Mouse (Mus musculus) left cerebral cortex, postnatal 36 days (tissue): ENCODE measurements around the gene Cldn9. TPM values are rescaled to one million over a fixed set of nuclear protein-coding genes. Genes with fewer than 3 reads are reported as not detected.

ENCODE experiments used
- DNase-seq, 2 experiments: peaks; one replicate each; pipeline ENCODE4 v3.0.0; 2021 to 2022; ENCODE audit warnings: low spot score in 2 of 2, mixed read lengths in 1 of 2
- intact Hi-C: fragments of 180-260 bp; cut with DNase I; formaldehyde crosslinking; loops from one replicate; pipeline ENCODE4 v1.15.1; 2025
- total RNA-seq, 2 experiments: library from RNA; stranded (reverse); gene quantifications; 2 replicates each; pipeline ENCODE4 v1.2.3; 2021

The Cldn9 gene
- total RNA-seq, 2 experiments from 2014 or later = 0.30 TPM; not detected in 1

GRCm38 (mm10) chr17:23660117-23660875 is 23.5 kb downstream of the Cldn9 start, which contains the start of gene Bicdl2:
Gene Bicdl2, plus strand, starts transcription at chr17:23660506.
- intact Hi-C loops = no loop called here
- DNase-seq = no peak

GRCm38 (mm10) chr17:23658450-23658849 is 25.4 kb downstream of the Cldn9 start:
- DNase-seq = no peak
- intact Hi-C loops = no loop called here

- intact Hi-C loops = no loop called here
- DNase-seq = no peak
These were observed 29.4 kb downstream of the Cldn9 start for GRCm38 (mm10) chr17:23654410-23654809.

GRCm38 (mm10) chr17:23654001-23654400 is 29.8 kb downstream of the Cldn9 start:
- no peak for DNase-seq
- intact Hi-C loops = no loop called here

DNA sequence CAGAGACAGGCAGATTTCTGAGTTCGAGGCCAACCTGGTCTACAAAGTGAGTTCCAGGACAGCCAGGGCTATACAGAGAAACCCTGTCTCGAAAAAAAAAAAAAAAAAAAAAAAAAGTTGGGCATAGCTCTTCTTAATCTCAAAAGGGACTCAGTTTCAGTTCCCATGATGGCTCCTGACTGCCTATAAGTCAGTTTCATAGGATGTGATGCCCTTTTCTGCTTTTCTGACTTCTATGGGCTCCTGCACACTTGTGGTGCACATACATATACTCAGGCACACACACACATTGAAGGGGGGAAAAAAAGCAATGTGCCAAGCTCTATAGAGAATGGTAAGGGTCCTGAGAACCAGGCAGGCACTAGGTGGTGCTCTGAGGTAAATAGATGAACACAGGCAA is 30.5 kb downstream of the Cldn9 start:
- no peak for DNase-seq
- intact Hi-C loops = no loop called here

DNA sequence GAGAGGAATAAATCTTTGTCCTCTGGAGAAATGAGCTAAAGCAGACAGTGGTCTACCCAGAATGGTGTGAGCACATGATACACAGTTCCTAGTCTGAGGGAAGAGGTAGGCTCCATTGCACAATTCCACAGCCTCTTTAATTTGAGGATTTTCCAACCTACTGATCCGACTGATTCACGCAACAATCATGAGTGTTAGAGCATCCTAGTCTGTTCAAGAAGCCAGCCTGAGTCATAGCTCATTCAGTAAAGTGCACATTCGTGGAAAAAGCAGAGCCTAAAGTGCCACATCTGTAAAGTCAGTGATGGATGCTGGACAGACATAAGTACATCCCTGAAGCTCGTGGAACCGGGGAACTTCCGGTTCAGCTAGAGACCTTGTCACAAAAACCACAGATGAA is 32.5 kb downstream of the Cldn9 start:
- intact Hi-C loops = no loop called here

GRCm38 (mm10) chr17:23645894-23646293 is 37.9 kb downstream of the Cldn9 start:
- no peak for DNase-seq
- intact Hi-C loops = no loop called here

More for the DNA sequence above, 32.5 kb downstream of the Cldn9 start:
- no peak for DNase-seq

DNA sequence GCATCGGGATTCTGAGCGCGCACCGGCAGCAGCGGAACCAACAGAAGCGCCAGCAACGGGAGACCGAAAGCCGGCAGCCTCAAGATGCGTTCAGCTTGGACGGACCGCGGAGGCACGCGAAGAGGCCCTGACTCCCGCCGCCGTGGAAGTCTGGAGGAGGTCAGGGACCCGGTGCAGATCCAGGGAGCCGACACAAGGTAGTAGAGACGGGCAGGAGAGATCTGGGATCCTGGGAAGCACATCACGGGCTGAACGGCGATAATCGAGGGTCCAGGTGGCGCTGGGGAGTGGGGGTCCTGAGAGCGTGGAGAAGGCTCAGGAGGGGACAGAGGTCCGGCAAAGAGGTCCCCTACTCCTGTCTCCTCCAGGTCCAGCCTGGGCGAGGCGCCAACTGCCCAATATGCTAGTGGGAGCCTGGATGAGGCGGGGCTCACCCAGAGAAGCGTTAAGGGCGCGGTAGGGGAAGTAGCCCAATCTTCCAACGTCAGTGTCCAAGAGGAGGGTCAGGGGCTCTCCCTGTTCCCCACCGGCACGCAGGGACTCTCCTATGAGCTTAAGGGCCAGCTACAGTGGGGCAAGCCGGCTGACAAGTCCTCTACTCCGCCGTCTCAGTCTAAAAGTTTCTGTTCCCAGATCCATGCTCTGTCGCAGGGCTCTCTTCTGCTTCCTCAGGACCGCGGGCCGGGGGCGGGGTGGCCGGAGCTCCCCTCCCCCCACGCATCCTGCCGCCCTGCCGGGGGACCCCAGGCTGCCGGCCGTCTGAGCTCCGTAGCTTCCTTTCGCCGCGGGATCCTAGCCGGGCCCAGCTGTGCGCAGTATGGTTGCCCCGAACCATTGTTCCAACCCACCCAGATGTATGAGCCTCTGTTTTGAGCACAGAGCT is 39.0 kb downstream of the Cldn9 start, which contains the start of gene Mmp25:
Gene Mmp25, minus strand, starts transcription at position 665 of the 883 bp plus-strand sequence.
- no peak for DNase-seq
- intact Hi-C loops = no loop called here

Other genes starting within 250 kb of the Cldn9 start
- gene Vmn2r117, start 204.3 kb downstream of the Cldn9 start, total RNA-seq = not detected
- gene Zfp213, start 119.8 kb downstream of the Cldn9 start, total RNA-seq = 1 to 10 TPM; 6.0 to 6.8 TPM
- 10 to 100 TPM; 26.0 to 26.4 TPM for gene Zfp13, start 84.5 kb downstream of the Cldn9 start, total RNA-seq
- not detected for gene Zscan10, start 83.2 kb downstream of the Cldn9 start, total RNA-seq
- gene Mmp25, start 38.7 kb downstream of the Cldn9 start, total RNA-seq = under 1 TPM; 0.12 to 0.16 TPM
- not detected for gene Bicdl2, start 23.5 kb downstream of the Cldn9 start, total RNA-seq
- gene Hcfc1r1, start 10.4 kb downstream of the Cldn9 start, total RNA-seq = 100 to 1,000 TPM; 126 to 137 TPM
- gene Thoc6, start 10.1 kb downstream of the Cldn9 start, total RNA-seq = 1 to 10 TPM; 5.3 to 7.0 TPM
- 1 to 10 TPM; 8.8 to 9.9 TPM for gene Tnfrsf12a, start 6.6 kb downstream of the Cldn9 start, total RNA-seq
- gene Cldn6, start 4.8 kb downstream of the Cldn9 start, total RNA-seq = not detected
- under 1 TPM in 1 of 2 experiments, not detected in 1; 0.10 TPM for gene 1520401A03Rik, start 38.8 kb upstream of the Cldn9 start, total RNA-seq
- 1 to 10 TPM; 4.1 to 4.7 TPM for gene Pkmyt1, start 42.3 kb upstream of the Cldn9 start, total RNA-seq
- gene Paqr4, start 56.8 kb upstream of the Cldn9 start, total RNA-seq = 10 to 100 TPM; 58.7 to 62.9 TPM
- under 1 TPM; 0.48 to 0.81 TPM for gene Kremen2, start 61.8 kb upstream of the Cldn9 start, total RNA-seq
- gene Flywch1, start 87.6 kb upstream of the Cldn9 start, total RNA-seq = 100 to 1,000 TPM; 354 to 411 TPM
- gene Flywch2, start 102.1 kb upstream of the Cldn9 start, total RNA-seq = 10 to 100 TPM; 11.4 to 16.2 TPM
- gene Srrm2, start 106.5 kb upstream of the Cldn9 start, total RNA-seq = 100 to 1,000 TPM; 420 to 743 TPM
- 100 to 1,000 TPM; 330 to 406 TPM for gene Elob, start 145.1 kb upstream of the Cldn9 start, total RNA-seq
- not detected for gene Prss33, start 152.0 kb upstream of the Cldn9 start, total RNA-seq
- gene Prss32, start 159.8 kb upstream of the Cldn9 start, total RNA-seq = not detected
- gene Prss41, start 160.1 kb upstream of the Cldn9 start, total RNA-seq = 1 to 10 TPM; 1.5 to 1.6 TPM
- gene Prss21, start 184.0 kb upstream of the Cldn9 start, total RNA-seq = not detected
- gene Dcpp1, start 196.8 kb upstream of the Cldn9 start, total RNA-seq = not detected
- gene Dcpp2, start 196.9 kb upstream of the Cldn9 start, total RNA-seq = not detected
- gene Dcpp3, start 233.4 kb upstream of the Cldn9 start, total RNA-seq = not detected